Mouse (Mus musculus): ENCODE measurements around the gene Crat. TPM values are rescaled to one million over a fixed set of nuclear protein-coding genes. Genes with fewer than 3 reads are reported as not detected.

Gene Crat
- polyA plus RNA-seq, 1 experiment from 2014 or later: 42.9 TPM

DNA sequence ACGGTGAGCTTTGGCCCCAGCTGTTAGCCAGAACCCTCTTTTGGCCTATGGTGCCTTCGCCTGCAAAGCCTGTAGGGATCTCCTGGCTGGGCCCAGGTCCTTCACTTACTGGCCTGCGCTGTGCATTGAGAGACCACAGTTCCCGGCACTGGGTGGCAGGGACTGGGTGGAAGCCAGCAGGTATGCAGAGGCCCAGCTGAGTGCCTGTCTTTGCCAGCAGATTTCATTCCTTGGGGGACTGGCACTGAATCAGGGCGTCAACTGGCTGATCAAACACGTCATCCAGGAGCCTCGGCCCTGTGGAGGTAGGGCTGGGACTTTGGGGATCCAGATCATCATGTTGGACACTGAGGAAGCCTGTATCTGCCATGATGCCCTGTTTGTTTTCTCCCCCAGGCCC lies 19.9 kb downstream of the Crat start:
- Histone ChIP-seq H3K9me3 (replicated peaks; ENCODE audit: low read length) (no peaks in the 10 kb centered on the region), H3K27ac (no peak overlapping the region), H3K27me3 (ENCODE audit: insufficient read depth, low read length) (no peaks in the 10 kb centered on the region), H3K9ac (ENCODE audit: low read depth, low read length) (no peak overlapping the region), H3K4me3 (replicated peaks; ENCODE audit: low read depth, low read length) (no peak overlapping the region), H3K4me2 (ENCODE audit: low read length) (no peak overlapping the region), H3K4me1 (replicated peaks; ENCODE audit: insufficient read depth, low read length) (no peaks in the 10 kb centered on the region; the same call in 1 of the 2 replicates), H3K36me3 (ENCODE audit: insufficient read depth, low read length) (peaks cover 31% of the 10 kb centered on the region)
- TF ChIP-seq CTCF (IDR thresholded peaks at IDR 0.05; ENCODE audit: low read depth): no peak
- WGBS: 96% methylated on average over 7 of the region's 7 CpGs
- DNase-seq (ENCODE audit: low spot score): no peak
- no peak for ATAC-seq (replicated peaks; ENCODE audit: low FRiP score, low read depth)

DNA sequence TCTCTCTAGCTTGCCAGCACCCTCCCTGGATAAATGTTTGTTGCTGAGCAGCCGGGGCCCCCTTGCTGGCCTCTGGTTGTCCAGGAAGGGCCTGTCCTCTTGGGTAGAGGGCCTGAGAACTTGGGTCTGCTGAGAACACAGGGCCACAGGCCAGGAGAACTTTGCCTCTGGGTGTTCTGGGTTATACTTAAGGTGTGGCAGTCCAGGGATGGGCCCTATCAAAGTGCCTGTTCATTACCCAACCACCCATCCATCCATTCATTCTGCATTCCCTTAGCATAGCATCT lies 22.3 kb downstream of the Crat start:
- no peak for ATAC-seq (replicated peaks; ENCODE audit: low FRiP score, low read depth)
- WGBS: 47% methylated on average over 1 of the region's 1 CpGs
- H3K27me3 ChIP-seq (ENCODE audit: insufficient read depth, low read length): no peaks in the 10 kb centered on the region

DNA sequence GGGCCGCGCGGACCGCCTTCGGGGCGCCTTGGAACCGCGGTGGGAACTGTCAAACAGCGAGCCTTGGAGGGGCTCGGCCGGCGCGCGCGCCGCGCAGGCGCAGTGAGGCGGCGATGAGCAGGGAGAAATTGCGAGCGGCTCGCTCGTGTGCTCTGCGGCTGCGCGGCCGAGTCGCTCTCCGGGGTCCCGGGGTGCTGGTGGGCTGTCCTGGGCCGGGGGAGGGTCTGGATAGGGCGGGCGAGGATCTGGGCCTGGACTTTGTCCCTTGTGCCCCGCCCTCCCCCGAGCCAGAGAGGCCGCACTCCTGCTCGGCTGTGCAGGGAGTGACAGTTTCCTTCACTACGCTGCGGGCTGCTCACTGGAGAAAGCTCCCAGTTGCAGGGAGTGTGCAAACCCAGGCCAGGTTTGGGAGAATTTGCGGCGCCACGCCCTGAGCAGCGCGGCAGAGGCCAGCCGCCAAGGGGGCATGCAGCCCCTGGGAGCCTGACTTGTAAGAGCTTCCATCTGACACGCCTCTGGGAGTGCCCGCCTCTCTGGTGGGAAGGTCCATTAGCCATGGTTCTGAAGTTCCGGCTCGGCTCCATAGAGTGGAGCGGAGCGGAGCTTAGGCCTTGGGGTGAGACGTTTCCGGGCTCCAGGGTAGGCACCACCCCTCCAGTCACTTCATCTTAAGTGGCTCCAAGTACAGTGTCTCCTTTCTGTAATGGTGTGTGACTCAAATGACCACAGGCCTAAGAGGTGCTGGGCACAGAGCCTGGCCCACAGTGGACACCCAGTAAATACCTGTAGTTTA lies 22.8 kb downstream of the Crat start:
- Histone ChIP-seq H3K4me1 (replicated peaks; ENCODE audit: insufficient read depth, low read length) (no peaks in the 10 kb centered on the region; the same call in 1 of the 2 replicates), H3K9ac (ENCODE audit: low read depth, low read length) (peak overlapping the region; percentile 57), H3K36me3 (ENCODE audit: insufficient read depth, low read length) (peaks cover 15% of the 10 kb centered on the region), H3K27me3 (ENCODE audit: insufficient read depth, low read length) (no peaks in the 10 kb centered on the region), H3K4me3 (replicated peaks; ENCODE audit: low read depth, low read length) (peak overlapping the region; percentile 56), H3K9me3 (replicated peaks; ENCODE audit: low read length) (no peaks in the 10 kb centered on the region), H3K4me2 (ENCODE audit: low read length) (peak overlapping the region; percentile 85), H3K27ac (peak overlapping the region; percentile 61)
- peak; percentile 81 for DNase-seq (ENCODE audit: low spot score)
- ATAC-seq (replicated peaks; ENCODE audit: low FRiP score, low read depth): peak; percentile 69
- no peak for TF ChIP-seq CTCF (IDR thresholded peaks at IDR 0.05; ENCODE audit: low read depth)
- under 1% methylated on average over 44 of the region's 54 CpGs for WGBS

More for the DNA sequence above, 22.3 kb downstream of the Crat start:
- Histone ChIP-seq H3K27ac (peak overlapping the region; percentile 61; the same call in 1 of the 2 replicates), H3K4me3 (replicated peaks; ENCODE audit: low read depth, low read length) (peak overlapping the region; percentile 56), H3K9me3 (replicated peaks; ENCODE audit: low read length) (no peaks in the 10 kb centered on the region), H3K4me1 (replicated peaks; ENCODE audit: insufficient read depth, low read length) (no peaks in the 10 kb centered on the region; the same call in 1 of the 2 replicates), H3K4me2 (ENCODE audit: low read length) (peak overlapping the region; percentile 85), H3K36me3 (ENCODE audit: insufficient read depth, low read length) (peaks cover 19% of the 10 kb centered on the region), H3K9ac (ENCODE audit: low read depth, low read length) (peak overlapping the region; percentile 57; the same call in 1 of the 2 replicates)
- no peak for DNase-seq (ENCODE audit: low spot score)
- TF ChIP-seq CTCF (IDR thresholded peaks at IDR 0.05; ENCODE audit: low read depth): no peak

DNA sequence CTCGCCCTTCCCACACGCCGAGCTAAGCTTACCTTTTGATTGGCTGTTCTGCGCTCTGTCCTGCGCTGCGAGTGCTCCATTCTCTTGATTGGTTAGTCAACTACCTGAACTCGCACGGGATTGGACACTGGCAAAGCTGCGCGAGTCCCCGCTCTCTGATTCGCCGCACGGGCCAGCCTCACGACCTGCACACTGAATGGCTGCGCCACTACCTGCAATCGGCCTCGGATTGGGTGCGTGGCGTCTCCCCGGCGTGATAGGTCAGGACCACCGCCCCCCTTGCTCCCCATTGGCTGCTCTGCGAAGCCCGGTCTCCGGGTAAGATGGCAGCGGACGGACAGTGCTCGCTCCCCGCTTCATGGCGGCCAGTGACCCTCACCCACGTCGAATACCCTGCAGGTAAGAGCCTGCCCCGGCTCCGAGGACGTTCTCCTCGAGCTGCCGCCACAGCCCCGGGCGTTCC lies 23.5 kb downstream of the Crat start, which contains the start of gene Dolpp1:
Gene Dolpp1, plus strand, starts transcription at position 141 of the 463 bp plus-strand sequence.
- peak within 1 kb of the TSS; percentile 57 for H3K9ac ChIP-seq (ENCODE audit: low read depth, low read length)
- H3K9me3 ChIP-seq (replicated peaks; ENCODE audit: low read length): no peaks in the 10 kb centered on the region
- no peaks in the 10 kb centered on the region for H3K27me3 ChIP-seq (ENCODE audit: insufficient read depth, low read length)
- peak within 1 kb of the TSS; percentile 56 for H3K4me3 ChIP-seq (replicated peaks; ENCODE audit: low read depth, low read length)
- DNase-seq (ENCODE audit: low spot score): peak; percentile 99
- peak within 1 kb of the TSS; percentile 85 for H3K4me2 ChIP-seq (ENCODE audit: low read length)
- peak; percentile 98 for ATAC-seq (replicated peaks; ENCODE audit: low FRiP score, low read depth)
- TF ChIP-seq CTCF (IDR thresholded peaks at IDR 0.05; ENCODE audit: low read depth): no peak
- no peaks in the 10 kb centered on the region; the same call in 1 of the 2 replicates for H3K4me1 ChIP-seq (replicated peaks; ENCODE audit: insufficient read depth, low read length)
- 0% methylated on average over 40 of the region's 40 CpGs for WGBS
- peaks cover 9% of the 10 kb centered on the region for H3K36me3 ChIP-seq (ENCODE audit: insufficient read depth, low read length)
- peak within 1 kb of the TSS; percentile 61 for H3K27ac ChIP-seq

DNA sequence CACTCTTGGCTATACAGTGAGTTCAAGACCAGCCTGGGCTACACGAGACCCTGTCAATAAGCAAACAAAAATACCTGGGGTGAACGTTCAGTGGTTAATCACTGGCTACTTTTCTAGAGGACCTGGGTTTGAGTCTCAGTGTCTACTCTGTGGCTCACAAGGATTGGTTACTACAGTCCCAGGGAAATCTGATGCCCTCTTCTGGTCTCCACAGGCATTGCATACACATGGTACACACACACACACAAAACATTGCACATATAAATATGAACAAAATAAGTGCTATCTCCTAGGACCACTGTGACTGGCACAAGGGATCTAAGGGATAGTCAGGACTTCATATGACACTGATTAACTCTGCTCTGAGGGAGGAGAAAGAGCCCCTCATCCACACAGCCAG lies 26.6 kb downstream of the Crat start:
- no peaks in the 10 kb centered on the region for H3K9me3 ChIP-seq (replicated peaks; ENCODE audit: low read length)
- DNase-seq (ENCODE audit: low spot score) (no peak), ATAC-seq (replicated peaks; ENCODE audit: low FRiP score, low read depth) (no peak)
- 87% methylated on average over 2 of the region's 2 CpGs for WGBS
- no peak overlapping the region for H3K4me2 ChIP-seq (ENCODE audit: low read length)
- H3K9ac ChIP-seq (ENCODE audit: low read depth, low read length): no peak overlapping the region
- no peaks in the 10 kb centered on the region for H3K27me3 ChIP-seq (ENCODE audit: insufficient read depth, low read length)
- H3K4me3 ChIP-seq (replicated peaks; ENCODE audit: low read depth, low read length): no peak overlapping the region
- TF ChIP-seq CTCF (IDR thresholded peaks at IDR 0.05; ENCODE audit: low read depth): peak; percentile 30; the same call in 1 of the 2 replicates
- H3K4me1 ChIP-seq (replicated peaks; ENCODE audit: insufficient read depth, low read length): no peaks in the 10 kb centered on the region; the same call in 1 of the 2 replicates
- H3K27ac ChIP-seq: no peak overlapping the region
- H3K36me3 ChIP-seq (ENCODE audit: insufficient read depth, low read length): 0 out of 2 replicates have a peak, but pooled peaks cover 5% of the 10 kb centered on the region

DNA sequence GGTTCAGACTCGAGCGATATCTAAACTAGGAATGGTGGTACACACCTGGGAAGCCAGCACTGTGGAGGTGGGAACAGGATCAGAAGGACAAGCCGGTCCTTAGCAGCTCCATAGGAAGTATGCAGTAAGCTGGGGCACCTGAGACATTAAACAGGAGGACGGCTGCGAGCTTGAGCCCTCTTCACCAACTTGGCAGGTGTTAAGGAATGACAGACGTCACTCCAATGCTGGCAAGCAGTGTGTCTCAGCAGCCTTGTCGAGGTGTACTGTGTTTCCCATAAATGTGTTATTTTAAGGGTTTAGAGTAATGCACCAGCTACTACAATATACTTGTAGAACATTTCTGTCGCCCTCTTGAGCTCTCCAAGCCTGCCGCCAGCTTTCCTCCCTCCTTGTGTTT lies 28.7 kb downstream of the Crat start:
- TF ChIP-seq CTCF (IDR thresholded peaks at IDR 0.05; ENCODE audit: low read depth): no peak
- Histone ChIP-seq H3K36me3 (ENCODE audit: insufficient read depth, low read length) (peaks cover 21% of the 10 kb centered on the region; the same call in 1 of the 2 replicates), H3K4me3 (replicated peaks; ENCODE audit: low read depth, low read length) (no peak overlapping the region), H3K4me1 (replicated peaks; ENCODE audit: insufficient read depth, low read length) (no peaks in the 10 kb centered on the region), H3K9me3 (replicated peaks; ENCODE audit: low read length) (no peaks in the 10 kb centered on the region), H3K27ac (no peak overlapping the region), H3K9ac (ENCODE audit: low read depth, low read length) (no peak overlapping the region), H3K4me2 (ENCODE audit: low read length) (no peak overlapping the region), H3K27me3 (ENCODE audit: insufficient read depth, low read length) (no peaks in the 10 kb centered on the region)
- WGBS: 83% methylated on average over 9 of the region's 9 CpGs
- no peak for ATAC-seq (replicated peaks; ENCODE audit: low FRiP score, low read depth)
- no peak for DNase-seq (ENCODE audit: low spot score)
